Mouse (Mus musculus): ENCODE results near the gene Dpp6.

Gene Dpp6

GRCm38 (mm10) chr5:26816975-26817941 lies at the start of gene Dpp6:
Gene Dpp6, plus strand, starts transcription at chr5:26817203.
- no peak for DNase-seq (ENCODE audit: extremely low read depth, low read depth, low spot score)

DNA sequence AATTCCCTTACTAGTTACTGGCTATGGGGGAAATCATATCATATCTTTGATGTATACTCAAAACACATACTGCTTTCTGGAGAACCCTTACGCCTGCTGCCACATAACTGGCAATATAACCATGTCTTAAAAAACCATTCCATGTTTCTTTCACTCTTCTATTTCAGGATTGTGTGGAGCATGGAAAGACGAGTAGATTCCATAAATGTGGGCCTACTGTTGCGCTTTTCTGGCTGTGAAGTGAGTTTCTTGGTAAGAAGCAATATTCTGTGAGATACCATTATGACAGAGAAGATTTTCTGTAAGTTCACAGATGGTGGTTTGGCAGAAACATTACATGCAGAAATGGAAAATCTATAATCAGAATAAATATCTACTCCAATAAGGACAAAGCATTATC lies 33.0 kb upstream of the Dpp6 start:
- DNase-seq (ENCODE audit: extremely low read depth, low read depth, low spot score): no peak

GRCm38 (mm10) chr5:26795524-26795923 lies 21.5 kb upstream of the Dpp6 start:
- DNase-seq (ENCODE audit: extremely low read depth, low read depth, low spot score): no peak

DNA sequence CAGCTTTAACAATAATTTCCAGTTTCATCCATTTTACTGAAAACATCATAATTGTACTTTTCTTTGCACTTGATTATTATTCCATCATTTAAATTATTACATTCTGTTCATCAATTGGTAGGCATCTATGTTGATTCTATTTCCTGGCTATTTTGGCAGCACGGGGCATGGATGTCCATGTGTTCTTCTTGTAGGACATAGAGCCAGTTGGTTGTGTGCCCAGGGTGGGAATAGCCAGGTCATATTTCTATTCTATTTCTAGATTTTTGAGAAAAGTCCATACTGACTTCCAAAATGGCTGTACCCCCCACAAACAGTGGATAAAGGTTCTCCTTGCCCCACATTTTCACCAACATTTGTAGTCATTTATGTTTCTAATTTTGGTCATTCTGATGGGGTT lies 19.0 kb downstream of the Dpp6 start:
- DNase-seq (ENCODE audit: extremely low read depth, low read depth, low spot score): no peak

DNA sequence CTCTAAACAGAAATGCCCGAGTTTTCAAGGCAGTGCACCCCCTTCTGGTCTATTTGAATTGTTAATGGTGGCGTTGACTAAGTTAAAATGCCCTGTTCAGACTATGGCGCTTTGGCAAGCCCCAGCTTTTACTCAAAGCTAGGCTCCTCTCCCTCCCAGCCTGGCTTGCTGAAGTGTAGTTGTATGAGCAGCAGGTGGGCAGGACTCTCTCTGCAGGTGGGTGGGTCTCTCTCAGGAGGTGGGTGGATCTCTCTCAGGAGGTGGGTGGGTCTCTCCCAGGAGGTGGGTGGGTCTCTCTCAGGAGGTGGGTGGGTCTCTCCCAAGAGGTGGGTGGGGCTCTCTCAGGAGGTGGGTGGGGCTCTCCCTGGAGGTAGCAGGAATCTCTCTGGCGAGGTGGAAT lies 24.1 kb downstream of the Dpp6 start:
- DNase-seq (ENCODE audit: extremely low read depth, low read depth, low spot score): no peak

DNA sequence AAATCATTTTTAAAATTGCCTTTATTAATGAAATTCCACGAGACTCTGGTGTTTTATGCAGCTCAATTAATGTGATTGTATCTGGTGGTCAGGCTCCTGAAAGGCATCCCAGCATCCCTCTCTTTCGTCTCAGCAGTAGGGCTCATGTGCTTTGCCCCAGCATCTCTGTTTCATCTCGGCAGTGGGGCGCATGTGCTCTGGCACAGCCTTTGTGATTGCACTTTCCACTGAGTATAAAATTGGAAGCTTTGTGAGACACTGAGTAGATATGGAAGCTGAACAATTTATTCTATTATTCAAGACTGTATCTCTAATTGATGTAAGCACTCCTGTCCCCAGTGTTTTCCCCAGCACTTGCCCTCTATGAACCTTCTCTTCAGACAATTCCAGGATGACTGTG lies 37.7 kb downstream of the Dpp6 start:
- no peak for DNase-seq (ENCODE audit: extremely low read depth, low read depth, low spot score)

GRCm38 (mm10) chr5:26875449-26875848 lies 58.4 kb downstream of the Dpp6 start:
- no peak for DNase-seq (ENCODE audit: extremely low read depth, low read depth, low spot score)

- no peak for DNase-seq (ENCODE audit: extremely low read depth, low read depth, low spot score)
Measured at GRCm38 (mm10) chr5:26887496-26887895, 70.5 kb downstream of the Dpp6 start.

DNA sequence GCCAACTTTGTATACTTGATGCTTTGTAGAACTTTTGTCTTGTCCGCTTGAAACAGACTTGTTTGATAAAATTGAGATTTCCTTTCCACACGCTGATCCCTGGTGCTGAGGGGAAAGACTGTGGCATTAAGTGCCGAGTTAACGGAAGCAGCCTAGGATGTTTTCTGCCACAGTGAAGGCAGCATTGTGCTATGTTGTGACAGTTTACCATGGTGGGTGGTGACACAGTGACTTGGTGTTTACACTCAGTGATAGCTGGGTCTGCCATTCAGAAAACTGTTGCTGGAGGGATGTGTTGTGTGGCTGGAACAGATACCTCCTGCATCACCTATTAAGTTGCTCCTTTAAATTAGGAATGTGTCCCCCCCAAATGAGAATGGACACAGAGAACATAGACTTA lies 71.1 kb downstream of the Dpp6 start:
- DNase-seq (ENCODE audit: extremely low read depth, low read depth, low spot score): no peak

DNA sequence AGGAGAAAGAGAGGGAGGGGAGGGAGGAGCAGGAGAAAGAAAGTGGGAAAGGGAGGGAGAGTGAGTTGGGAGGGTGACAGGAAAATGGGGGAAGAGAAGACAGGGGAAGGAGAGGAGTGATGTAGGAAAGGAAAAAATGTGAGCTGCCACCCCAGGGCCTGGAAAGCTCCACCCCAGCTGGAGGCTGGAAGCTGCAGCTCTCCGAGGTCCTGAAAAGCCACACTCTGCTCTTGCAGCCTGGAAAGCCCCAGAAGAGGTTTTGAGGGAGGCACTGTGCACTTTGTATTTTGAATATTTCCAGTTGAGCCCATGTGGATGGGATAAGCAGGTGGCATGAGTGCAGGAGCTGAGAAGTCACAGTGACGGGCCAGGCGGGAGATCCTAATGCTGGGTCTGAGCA lies 77.3 kb downstream of the Dpp6 start:
- no peak for DNase-seq (ENCODE audit: extremely low read depth, low read depth, low spot score)

DNA sequence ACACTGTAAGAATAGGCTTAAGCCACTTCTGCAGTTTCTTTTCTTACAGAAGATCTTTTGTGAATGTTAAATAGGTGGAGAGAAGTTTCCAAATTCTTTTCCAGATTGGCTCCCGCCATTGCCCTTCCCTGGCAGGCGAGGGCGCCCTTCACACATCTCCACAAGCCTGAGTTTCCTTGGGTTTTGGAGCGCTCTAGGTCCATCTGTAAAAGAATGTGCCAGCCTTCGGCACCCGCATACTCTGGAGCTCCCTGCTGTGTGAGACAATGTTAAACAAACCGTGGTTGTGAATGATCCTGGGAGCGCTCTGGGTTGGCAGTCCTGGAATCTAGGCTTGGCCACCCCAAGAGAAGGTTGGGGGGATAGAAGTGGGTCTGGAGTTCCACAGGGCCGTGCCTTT lies 86.8 kb downstream of the Dpp6 start:
- DNase-seq (ENCODE audit: extremely low read depth, low read depth, low spot score): no peak

DNA sequence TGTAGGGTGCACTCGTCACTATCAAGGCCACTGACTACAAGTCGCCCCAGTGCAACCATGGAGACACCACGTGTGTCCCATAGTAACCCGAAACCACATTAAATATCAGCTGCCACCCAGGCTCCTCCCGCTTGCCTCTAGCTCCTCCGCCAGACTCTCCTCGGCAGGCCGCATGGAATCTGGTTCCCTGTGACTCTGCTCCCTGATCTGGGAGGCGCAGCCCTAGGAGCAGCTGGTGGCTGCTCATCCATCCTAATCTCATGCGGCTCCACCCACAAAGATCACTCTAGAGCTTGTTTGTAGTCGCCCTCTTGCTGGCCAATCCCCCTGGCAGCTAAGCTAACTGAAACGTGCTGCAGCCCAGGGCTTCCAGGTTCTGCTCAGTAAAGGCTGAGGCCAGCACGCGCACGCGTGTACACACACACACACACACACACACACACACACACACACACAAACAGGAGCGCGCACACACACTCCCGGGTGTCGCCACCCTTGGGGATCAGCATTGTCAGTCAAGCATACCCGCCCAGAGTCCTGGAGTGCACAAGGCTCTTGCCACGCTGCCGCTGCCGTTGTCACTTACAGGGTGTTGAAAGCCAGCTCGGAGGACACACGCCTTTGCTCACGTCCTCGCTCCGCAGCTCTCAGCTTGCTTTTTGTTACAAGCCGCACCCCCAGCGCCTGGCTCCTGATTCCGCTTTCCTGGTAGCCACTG lies 87.5 kb downstream of the Dpp6 start:
- DNase-seq (ENCODE audit: extremely low read depth, low read depth, low spot score): no peak

DNA sequence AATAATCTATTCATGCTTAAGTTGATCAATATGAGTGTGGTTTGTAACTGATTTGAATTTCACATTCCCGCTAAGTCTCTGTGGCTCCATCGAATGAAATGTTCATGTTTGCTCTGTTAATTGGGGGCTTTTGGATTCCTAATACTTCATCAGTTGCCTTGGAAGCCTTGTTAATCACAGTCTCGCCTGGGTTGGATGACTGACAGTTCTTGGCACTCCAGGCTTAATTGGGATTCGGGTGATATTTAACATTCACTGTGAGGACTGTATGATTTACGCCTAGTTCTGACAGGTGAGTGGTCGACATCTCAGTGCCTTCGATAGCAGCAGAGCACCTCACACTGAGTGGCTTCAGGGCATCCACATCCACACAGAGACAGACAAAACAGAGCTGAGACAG lies 90.1 kb downstream of the Dpp6 start:
- no peak for DNase-seq (ENCODE audit: extremely low read depth, low read depth, low spot score)

DNA sequence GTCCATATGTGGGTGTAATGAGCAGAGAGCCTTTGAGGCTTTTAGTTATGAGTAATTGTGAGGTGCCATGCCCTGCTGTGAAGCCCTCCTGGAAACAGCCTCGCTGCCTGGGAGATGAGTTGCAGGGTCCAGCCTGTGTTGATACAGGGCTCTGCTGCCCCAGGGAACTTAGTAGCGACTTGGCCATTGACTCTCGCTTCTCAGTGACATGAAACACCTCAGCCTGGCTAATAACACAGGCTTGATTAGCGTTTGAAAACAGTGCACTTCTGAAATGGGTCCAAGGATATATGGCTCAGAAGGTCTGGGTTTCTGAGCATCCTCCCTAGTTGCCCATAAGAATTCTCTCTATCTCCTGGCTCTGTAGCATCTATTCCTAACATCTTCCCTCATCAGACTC lies 91.6 kb downstream of the Dpp6 start:
- no peak for DNase-seq (ENCODE audit: extremely low read depth, low read depth, low spot score)

DNA sequence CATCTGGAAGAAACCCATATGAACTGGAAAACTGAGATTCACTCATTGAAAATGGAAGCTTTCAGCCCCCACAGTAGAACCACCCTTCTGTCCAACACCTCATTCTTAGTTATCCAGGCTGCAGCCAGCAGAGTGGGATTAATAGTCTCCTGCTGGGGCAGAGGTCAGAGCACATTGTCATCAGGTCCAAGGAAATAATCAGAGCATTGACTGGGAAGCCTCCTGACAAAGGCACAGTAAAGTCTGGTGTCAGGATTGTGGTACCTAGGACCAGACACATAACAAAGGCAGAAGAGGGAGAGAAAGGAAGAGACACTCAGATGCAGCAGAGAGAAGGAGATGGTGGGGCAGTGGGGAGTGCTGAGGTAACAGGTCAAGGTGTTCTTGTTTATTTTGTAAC lies 93.3 kb downstream of the Dpp6 start:
- DNase-seq (ENCODE audit: extremely low read depth, low read depth, low spot score): no peak

GRCm38 (mm10) chr5:26911965-26912364 lies 95.0 kb downstream of the Dpp6 start:
- DNase-seq (ENCODE audit: extremely low read depth, low read depth, low spot score): no peak

- no peak for DNase-seq (ENCODE audit: extremely low read depth, low read depth, low spot score)
Measured at GRCm38 (mm10) chr5:26918763-26919162, 101.8 kb downstream of the Dpp6 start.

DNA sequence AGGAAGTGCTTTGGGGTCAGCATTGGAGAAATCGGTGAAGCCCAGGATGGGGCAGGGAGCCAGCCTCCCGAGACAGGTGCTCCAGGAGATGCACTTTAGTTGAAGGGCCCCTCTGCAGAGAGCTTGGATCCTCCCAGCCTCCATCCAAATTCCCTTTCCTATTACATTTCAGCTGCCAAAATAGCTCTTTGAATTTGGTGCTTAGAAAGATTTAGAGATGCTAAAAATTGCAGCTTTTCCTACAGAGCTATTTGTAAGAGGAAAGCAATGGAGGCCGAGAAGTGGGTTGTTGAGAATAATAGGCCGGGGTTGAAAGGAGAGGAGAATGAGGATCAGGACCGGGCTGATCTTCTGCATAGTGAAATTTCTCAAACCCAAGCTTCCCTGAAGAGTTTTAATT lies 107.5 kb downstream of the Dpp6 start:
- no peak for DNase-seq (ENCODE audit: extremely low read depth, low read depth, low spot score)

DNA sequence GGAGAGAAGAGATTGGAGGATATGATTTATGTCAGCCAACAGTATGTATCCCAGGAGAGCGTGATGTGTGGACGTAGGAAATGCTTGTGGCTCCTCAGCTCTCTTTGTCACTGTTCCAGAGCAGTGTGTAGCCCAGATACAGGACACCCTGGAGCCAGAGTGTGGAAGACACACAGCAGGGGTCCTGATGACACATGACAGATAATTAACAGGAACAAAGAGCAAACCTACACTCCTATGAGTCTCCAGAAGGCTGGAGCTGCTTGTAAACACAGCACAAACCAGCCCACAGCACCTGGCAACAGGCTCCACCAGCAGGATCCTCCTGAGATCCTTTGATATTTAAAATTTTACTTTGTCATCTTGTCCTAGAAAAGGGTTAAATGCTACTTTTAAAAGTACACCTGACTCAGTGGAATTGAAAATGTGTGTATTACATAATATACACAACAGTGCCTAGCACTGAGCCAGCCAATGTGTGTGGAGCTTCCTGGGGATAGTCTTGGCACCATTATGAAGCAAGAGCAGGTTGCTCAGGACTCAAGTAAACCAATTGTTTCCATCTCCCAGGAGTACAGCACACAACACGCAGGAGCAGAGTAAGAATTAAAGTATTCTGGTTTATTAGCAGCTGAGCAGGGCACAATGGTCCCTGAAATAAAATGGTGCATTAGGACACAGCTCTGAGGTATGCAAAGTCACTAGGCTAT lies 115.6 kb downstream of the Dpp6 start:
- no peak for DNase-seq (ENCODE audit: extremely low read depth, low read depth, low spot score)

DNA sequence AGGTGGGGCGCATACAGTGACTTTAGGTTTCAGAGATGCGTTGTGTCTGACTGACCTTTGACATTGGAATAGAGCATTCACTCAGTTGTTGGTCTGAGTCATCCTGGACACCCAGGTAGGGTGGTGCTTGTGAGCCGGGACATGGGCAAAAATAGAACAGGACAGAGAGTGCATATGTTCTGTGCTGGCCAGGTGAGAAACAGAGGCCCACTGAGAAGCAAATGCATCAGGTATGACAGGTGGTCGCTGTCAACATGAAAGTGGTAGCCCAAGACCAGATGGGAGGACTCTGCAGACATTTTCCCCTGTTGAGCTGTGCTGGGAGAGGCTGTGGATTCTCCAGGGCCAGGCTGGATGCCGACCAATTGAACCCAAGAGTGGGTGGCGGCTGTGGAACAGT lies 117.9 kb downstream of the Dpp6 start:
- DNase-seq (ENCODE audit: extremely low read depth, low read depth, low spot score): no peak

DNA sequence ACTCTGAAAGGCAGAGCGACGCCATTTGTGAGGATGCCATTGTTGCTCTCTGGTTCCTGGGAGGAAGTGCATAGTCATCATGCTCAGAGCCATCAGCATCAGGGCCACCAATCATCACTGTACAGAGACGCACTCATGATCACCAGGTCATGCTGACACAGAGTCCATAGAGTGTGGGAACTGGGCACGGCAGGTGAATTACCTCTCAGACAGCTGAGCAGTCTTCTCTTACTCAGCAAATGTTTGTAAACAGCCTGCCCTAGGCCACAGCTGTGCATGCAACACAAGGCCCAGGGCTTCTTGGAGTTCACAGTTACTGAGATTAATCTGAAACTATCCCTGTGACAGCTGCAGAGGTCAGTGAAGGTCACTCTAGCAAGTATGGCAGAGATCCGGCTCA lies 124.5 kb downstream of the Dpp6 start:
- DNase-seq (ENCODE audit: extremely low read depth, low read depth, low spot score): no peak

Data from fat pad, adult 2 months (tissue).